Mouse (Mus musculus): Measurements from ENCODE around the gene Padi6.

Padi6 gene

GRCm38 (mm10) chr4:140753366-140753765, 10.9 kb upstream of the Padi6 start:
- no peak for DNase-seq (ENCODE audit: extremely low spot score, low read depth, low spot score)

DNA sequence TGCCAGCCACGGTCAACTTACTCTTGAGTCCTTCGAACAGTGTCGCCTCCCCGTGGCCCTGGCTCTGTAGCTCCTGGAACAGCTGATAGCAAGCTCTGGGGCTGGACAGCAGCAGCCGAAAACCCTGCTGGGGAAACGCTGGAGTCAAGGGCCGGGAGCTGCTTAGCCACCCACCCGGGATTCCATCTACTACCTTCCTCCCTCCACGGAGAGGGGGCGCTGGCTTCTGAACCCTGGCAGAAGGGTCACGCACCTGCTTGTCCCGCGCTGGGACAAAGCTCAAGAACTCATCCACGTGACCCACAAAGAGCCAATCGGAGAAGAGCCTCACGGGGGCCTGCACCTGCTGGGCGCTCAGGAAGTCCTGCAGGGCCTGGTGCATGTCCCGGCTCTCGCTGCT, 7.9 kb upstream of the Padi6 start:
- DNase-seq (ENCODE audit: extremely low spot score, low read depth, low spot score) = no peak

- no peak for DNase-seq (ENCODE audit: extremely low spot score, low read depth, low spot score)
Measured at GRCm38 (mm10) chr4:140747978-140748377, 5.5 kb upstream of the Padi6 start.

DNA sequence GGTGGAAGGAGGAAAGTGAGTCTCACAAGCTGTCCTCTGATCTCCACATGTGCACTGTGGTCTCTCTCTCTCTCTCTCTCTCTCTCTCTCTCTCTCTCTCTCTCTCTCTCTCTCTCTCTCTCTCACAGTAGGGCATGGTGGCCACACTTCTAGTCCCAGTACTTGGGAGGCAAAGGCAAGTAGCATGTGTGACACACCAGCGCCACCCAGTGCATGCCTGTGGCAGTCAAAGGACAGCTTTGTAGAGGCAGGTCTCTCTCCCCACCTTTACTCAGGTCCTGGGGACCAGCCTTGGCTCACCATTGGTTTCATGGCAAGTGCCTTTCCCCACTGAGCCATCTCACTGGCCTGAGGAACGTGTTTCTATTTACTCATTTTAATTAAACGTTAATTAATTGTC, 2.2 kb upstream of the Padi6 start:
- no peak for DNase-seq (ENCODE audit: extremely low spot score, low read depth, low spot score)

DNA sequence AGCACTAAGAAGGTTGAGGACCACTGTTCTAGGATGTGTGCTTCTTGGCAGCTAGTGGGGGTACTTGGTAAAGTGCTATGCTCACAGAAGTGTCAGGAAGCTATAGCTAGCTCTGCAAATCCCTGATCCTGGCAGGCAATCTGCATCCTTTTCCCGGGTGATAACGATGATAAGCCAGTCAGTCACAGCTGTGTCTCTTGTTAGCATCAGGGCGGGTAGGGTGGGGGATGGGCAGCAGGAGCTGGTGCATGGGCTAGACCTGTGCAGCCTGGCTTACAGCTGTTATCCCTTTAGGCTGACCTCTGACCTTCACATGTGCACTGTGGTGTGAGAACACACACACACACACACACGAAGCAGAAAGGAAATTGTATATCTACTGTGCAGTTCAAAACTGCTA, 643 bp upstream of the Padi6 start:
- DNase-seq (ENCODE audit: extremely low spot score, low read depth, low spot score) = no peak

DNA sequence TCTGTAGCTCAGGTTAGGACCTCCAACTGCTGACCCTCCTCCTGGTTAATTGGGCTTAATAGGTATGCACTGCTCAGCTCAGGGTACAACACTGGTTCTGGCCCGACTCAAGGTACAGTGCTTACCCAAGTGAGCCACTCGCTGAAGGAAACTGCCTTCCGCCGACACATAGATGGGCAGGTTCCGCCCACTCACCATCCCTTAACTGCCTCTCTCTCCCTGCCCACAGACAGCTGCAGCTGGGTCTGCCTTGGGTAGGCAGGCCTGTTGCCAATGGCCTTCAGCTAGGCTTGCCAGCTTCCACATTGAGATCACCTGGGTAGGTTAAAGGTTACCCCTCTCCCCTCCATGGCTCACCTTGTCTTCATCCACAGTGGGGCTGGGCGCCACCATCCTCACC, 1.0 kb downstream of the Padi6 start:
- DNase-seq (ENCODE audit: extremely low spot score, low read depth, low spot score) = no peak

- no peak for DNase-seq (ENCODE audit: extremely low spot score, low read depth, low spot score)
Measured at GRCm38 (mm10) chr4:140740655-140741054, 1.8 kb downstream of the Padi6 start.

GRCm38 (mm10) chr4:140732871-140733270, 9.6 kb downstream of the Padi6 start:
- DNase-seq (ENCODE audit: extremely low spot score, low read depth, low spot score) = no peak

GRCm38 (mm10) chr4:140731654-140732053, 10.8 kb downstream of the Padi6 start:
- no peak for DNase-seq (ENCODE audit: extremely low spot score, low read depth, low spot score)

DNA sequence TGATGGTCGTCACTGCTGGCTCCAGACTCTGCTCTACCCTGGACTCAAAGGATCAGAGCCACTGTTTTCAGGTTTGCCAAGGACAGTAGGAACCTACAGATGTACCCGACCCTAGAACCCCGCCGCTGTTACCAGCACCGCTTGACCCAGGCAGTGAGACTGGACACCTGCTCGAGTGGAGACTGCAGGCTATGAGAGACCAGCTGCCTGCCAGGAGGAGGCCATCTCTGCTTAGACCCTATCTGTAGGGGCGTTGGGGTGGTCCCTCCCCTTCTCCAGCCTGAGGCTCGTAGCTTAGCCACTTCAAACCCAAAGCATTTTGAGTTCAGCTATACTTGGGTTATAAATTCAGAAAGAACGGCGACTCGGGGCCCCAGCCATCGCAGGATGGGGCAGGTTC, 15.5 kb downstream of the Padi6 start:
- no peak for DNase-seq (ENCODE audit: extremely low spot score, low read depth, low spot score)

GRCm38 (mm10) chr4:140724739-140725138, 17.7 kb downstream of the Padi6 start:
- no peak for DNase-seq (ENCODE audit: extremely low spot score, low read depth, low spot score)

DNA sequence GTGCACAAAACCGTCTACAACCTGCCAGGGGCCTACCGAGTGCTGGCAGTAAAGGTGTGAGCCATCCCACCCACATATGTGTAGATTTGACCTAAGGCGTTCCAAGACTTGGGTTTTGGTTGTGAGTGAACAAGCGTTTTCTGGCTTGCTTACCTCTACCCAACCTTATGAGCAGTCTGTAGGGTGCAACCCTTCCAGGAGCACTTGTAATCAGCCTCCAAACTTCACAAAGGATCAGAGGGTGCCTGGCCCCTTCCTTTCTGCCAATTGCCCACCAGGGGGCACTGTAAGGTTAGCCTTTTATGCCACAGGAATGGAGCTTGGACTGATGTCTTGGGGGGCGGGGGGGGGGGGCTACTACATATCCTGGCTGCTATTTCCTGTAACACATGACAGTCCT, 18.6 kb downstream of the Padi6 start:
- DNase-seq (ENCODE audit: extremely low spot score, low read depth, low spot score) = no peak

GRCm38 (mm10) chr4:140723192-140723591, 19.3 kb downstream of the Padi6 start:
- no peak for DNase-seq (ENCODE audit: extremely low spot score, low read depth, low spot score)

DNA sequence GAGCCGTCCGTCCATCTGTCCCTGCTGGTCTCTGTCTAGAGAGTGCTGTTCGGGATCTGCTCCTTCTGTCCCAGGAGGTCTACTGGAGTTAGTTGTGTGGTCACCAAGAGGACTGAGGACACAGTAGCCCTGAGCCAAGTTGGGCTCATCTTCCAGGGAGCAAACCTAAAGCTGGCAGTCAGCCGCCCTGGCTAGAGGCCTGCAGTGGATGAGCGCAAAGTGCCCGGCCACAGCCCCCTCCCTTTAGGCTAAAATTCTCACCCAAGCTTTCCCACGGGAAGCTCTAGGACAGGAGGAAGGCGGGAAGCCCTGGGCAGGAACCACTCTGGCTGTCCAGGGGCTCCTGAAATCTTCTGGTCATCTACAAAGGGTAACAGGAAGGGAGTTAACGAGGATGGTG, 19.7 kb downstream of the Padi6 start:
- DNase-seq (ENCODE audit: extremely low spot score, low read depth, low spot score) = no peak

- DNase-seq (ENCODE audit: extremely low spot score, low read depth, low spot score) = no peak
Measured at GRCm38 (mm10) chr4:140721968-140722490, 20.4 kb downstream of the Padi6 start.

GRCm38 (mm10) chr4:140720091-140720490, 22.4 kb downstream of the Padi6 start:
- no peak for DNase-seq (ENCODE audit: extremely low spot score, low read depth, low spot score)

GRCm38 (mm10) chr4:140718436-140718835, 24.0 kb downstream of the Padi6 start:
- no peak for DNase-seq (ENCODE audit: extremely low spot score, low read depth, low spot score)

- no peak for DNase-seq (ENCODE audit: extremely low spot score, low read depth, low spot score)
Measured at GRCm38 (mm10) chr4:140716994-140717393, 25.4 kb downstream of the Padi6 start.

- no peak for DNase-seq (ENCODE audit: extremely low spot score, low read depth, low spot score)
Measured at GRCm38 (mm10) chr4:140714586-140714985, 27.9 kb downstream of the Padi6 start.

DNA sequence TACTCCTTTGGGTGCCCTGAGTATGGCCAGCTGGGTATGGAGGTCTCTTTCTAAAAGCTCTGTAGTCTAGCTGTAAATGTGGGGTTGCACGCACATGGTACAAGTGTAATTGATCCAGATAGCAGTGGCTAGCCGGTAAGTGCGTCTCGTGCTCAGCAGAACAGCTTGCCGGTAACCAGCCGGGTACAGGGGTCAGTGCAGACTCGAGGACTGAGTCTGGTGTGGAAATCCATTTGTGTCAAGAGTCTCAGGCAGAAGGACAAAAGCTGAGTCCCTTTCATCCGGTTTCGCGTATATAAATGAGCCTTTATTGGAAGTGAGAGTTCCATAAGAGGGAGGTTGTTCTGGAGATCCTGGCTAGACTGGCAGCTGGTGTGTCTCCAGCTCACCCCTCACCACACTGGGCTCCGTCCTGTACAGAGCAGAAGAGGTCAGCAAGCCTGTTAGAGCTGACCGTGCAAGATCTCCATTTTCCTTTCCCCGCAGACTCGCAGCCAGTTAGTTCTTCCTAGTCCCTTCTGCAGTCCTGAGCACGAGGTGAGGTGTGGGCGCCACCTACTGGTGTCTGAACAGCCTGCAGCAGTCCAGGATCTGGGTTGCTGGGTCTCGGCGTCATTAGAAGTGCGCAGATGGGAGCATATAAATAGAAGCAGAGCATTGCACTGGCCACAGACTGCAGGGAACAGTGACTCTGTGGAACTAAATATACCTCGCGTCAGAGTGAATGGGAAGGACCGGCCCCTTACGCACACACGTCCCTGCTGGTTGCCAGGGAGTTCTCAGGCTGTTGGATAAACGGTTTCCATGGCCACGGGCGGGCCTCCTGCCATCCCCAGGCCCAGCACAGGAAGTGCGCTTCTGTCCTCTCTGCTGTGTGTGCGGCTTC, 28.7 kb downstream of the Padi6 start:
- no peak for DNase-seq (ENCODE audit: extremely low spot score, low read depth, low spot score)

DNA sequence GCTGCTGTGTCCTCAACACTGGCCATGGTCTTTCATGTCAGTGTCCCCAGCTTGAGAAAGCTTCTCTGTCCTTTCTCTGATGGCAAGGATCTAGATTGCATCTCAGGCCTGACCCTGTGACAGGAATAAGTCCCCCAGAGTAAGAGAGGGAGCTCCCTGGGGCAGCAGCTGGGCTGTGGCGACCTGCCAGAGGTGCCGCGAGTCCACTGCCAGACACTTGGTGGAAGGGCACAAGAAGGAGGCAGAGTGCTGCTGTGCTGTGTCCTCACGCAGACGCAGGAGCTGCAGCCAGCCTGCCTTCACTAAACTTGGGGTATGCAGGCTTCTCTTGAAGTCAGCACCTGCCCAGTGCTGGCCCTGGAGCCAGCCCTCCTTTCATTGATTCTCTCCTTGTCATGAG, 31.1 kb downstream of the Padi6 start:
- no peak for DNase-seq (ENCODE audit: extremely low spot score, low read depth, low spot score)

DNA sequence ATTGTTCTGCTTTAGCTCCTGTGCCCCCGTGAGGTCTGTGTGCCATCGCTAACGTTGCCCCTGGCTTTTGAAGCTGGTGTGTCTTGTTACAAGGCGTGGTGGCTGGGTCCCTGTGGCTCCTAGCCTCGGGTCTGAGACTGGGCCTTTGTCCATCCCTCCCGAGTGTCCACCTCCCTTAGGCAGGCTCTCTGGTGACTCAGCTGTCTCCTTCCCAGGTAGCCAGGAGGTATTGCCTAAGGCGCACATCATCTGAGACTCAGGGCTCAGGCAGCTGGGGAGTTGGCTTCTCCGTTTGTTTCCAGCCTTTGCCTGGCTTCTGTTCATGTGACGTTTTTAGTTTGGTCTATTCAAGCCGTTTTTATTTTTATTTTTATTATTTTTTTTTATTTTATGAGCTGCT, 31.7 kb downstream of the Padi6 start:
- no peak for DNase-seq (ENCODE audit: extremely low spot score, low read depth, low spot score)

- no peak for DNase-seq (ENCODE audit: extremely low spot score, low read depth, low spot score)
Measured at GRCm38 (mm10) chr4:140709617-140710016, 32.8 kb downstream of the Padi6 start.

All from hindlimb bud, embryonic 11.5 days (tissue).